Mouse (Mus musculus) E14TG2a.4 (cell line): ENCODE measurements at regions not wholly inside any gene's neighbourhood (a gene's known extent, or its start where the extent isn't known, plus 50 kb on each side); places are given as distances from the start of the nearest gene placed in this dataset.

Experiments
- H3K27me3 ChIP-seq: 2 replicates; pipeline ENCODE4 v1.6.1; 2014; ENCODE audit warnings: low read length, control low read depth; ENCODE audit not compliant: insufficient read depth
- H3K36me3 ChIP-seq: 2 replicates; pipeline ENCODE4 v1.6.1; 2014; ENCODE audit warnings: low read length, control low read depth; ENCODE audit not compliant: insufficient read depth
- H3K4me1 ChIP-seq: replicated peaks from 2 replicates; pipeline ENCODE4 v1.6.1; 2014; ENCODE audit warnings: low read depth, low read length, control low read depth
- H3K4me3 ChIP-seq: replicated peaks from 2 replicates; pipeline ENCODE4 v1.5.1; 2014; ENCODE audit warnings: mild to moderate bottlenecking, low read length
- H3K9me3 ChIP-seq: 2 replicates; pipeline ENCODE4 v1.6.1; 2014; ENCODE audit warnings: low read length, control low read depth
- CTCF ChIP-seq: conservative IDR thresholded peaks from 2 replicates; pipeline ENCODE4 v1.5.1; 2014; ENCODE audit warnings: low read length
- NANOG ChIP-seq: IDR thresholded peaks from 2 replicates; pipeline ENCODE4 v1.6.1; 2014; ENCODE audit warnings: borderline replicate concordance, low read length, mixed read lengths
- POU5F1 ChIP-seq: IDR thresholded peaks from 2 replicates; pipeline ENCODE4 v1.6.1; 2014; ENCODE audit warnings: low read length, borderline replicate concordance

GRCm38 (mm10) chr8:10831277-10831676 is 177.0 kb downstream of the Irs2 start:
- no peak overlapping the region for H3K4me3 ChIP-seq
- no peaks in the 10 kb centered on the region for H3K27me3 ChIP-seq
- TF ChIP-seq POU5F1 (no peak), NANOG (no peak), CTCF (no peak)
- no peaks in the 10 kb centered on the region for H3K36me3 ChIP-seq
- 0 out of 2 replicates have a peak, but pooled peaks cover 5% of the 10 kb centered on the region for H3K4me1 ChIP-seq
- no peaks in the 10 kb centered on the region for H3K9me3 ChIP-seq

- Histone ChIP-seq H3K36me3 (no peaks in the 10 kb centered on the region), H3K4me1 (0 out of 2 replicates have a peak, but pooled peaks cover 5% of the 10 kb centered on the region), H3K9me3 (no peaks in the 10 kb centered on the region), H3K4me3 (no peak overlapping the region), H3K27me3 (no peaks in the 10 kb centered on the region)
- TF ChIP-seq CTCF (no peak), NANOG (no peak), POU5F1 (no peak)
Observed at GRCm38 (mm10) chr8:10830835-10831234, 177.4 kb downstream of the Irs2 start.

GRCm38 (mm10) chr8:10828580-10828979 is 179.7 kb downstream of the Irs2 start:
- Histone ChIP-seq H3K4me3 (no peak overlapping the region), H3K36me3 (no peaks in the 10 kb centered on the region), H3K4me1 (0 out of 2 replicates have a peak, but pooled peaks cover 3% of the 10 kb centered on the region), H3K27me3 (no peaks in the 10 kb centered on the region), H3K9me3 (no peaks in the 10 kb centered on the region)
- TF ChIP-seq POU5F1 (no peak), CTCF (no peak), NANOG (no peak)

- Histone ChIP-seq H3K4me3 (no peak overlapping the region), H3K4me1 (no peaks in the 10 kb centered on the region)
- TF ChIP-seq POU5F1, result no peak
- no peak for TF ChIP-seq NANOG
- TF ChIP-seq CTCF, result no peak
Observed at GRCm38 (mm10) chr8:10827560-10827959, 180.7 kb downstream of the Irs2 start.

GRCm38 (mm10) chr8:10825981-10826380 is 182.3 kb downstream of the Irs2 start:
- H3K9me3 ChIP-seq, result no peaks in the 10 kb centered on the region
- H3K4me1 ChIP-seq, result no peaks in the 10 kb centered on the region
- no peaks in the 10 kb centered on the region for H3K27me3 ChIP-seq
- H3K4me3 ChIP-seq, result no peak overlapping the region
- no peak for TF ChIP-seq POU5F1
- no peak for TF ChIP-seq NANOG
- no peak for TF ChIP-seq CTCF
- H3K36me3 ChIP-seq, result no peaks in the 10 kb centered on the region

More at GRCm38 (mm10) chr8:10827560-10827959, 180.7 kb downstream of the Irs2 start:
- Histone ChIP-seq H3K27me3 (no peaks in the 10 kb centered on the region), H3K36me3 (no peaks in the 10 kb centered on the region), H3K9me3 (no peaks in the 10 kb centered on the region)

- TF ChIP-seq CTCF (no peak), POU5F1 (no peak), NANOG (no peak)
- H3K4me3 ChIP-seq, result no peak overlapping the region
Observed at GRCm38 (mm10) chr8:10825192-10825926, 182.9 kb downstream of the Irs2 start.

GRCm38 (mm10) chr8:10821901-10822300 is 186.4 kb downstream of the Irs2 start:
- peaks cover 10% of the 10 kb centered on the region; the same call in 1 of the 2 replicates for H3K27me3 ChIP-seq

More at GRCm38 (mm10) chr8:10825192-10825926, 182.9 kb downstream of the Irs2 start:
- H3K36me3 ChIP-seq, result no peaks in the 10 kb centered on the region
- no peaks in the 10 kb centered on the region for H3K9me3 ChIP-seq
- no peaks in the 10 kb centered on the region for H3K4me1 ChIP-seq
- H3K27me3 ChIP-seq, result no peaks in the 10 kb centered on the region

GRCm38 (mm10) chr8:10814499-10814898 is 193.8 kb downstream of the Irs2 start:
- Histone ChIP-seq H3K4me1 (no peaks in the 10 kb centered on the region), H3K4me3 (no peak overlapping the region), H3K27me3 (peaks cover 8% of the 10 kb centered on the region; the same call in 1 of the 2 replicates), H3K36me3 (no peaks in the 10 kb centered on the region), H3K9me3 (no peaks in the 10 kb centered on the region)
- TF ChIP-seq NANOG (no peak), POU5F1 (no peak), CTCF (no peak)

More at GRCm38 (mm10) chr8:10821901-10822300, 186.4 kb downstream of the Irs2 start:
- Histone ChIP-seq H3K36me3 (no peaks in the 10 kb centered on the region), H3K9me3 (no peaks in the 10 kb centered on the region), H3K4me3 (no peak overlapping the region), H3K4me1 (no peaks in the 10 kb centered on the region)
- no peak for TF ChIP-seq NANOG
- no peak for TF ChIP-seq CTCF
- no peak for TF ChIP-seq POU5F1
